Mouse (Mus musculus): ENCODE results near the gene Aen.
A peak's percentile ranks its signal among the peaks of the same experiment; 100 is the strongest.

The Aen gene

GRCm38 (mm10) chr7:78895021-78895652 is 517 bp upstream of the Aen start:
- DNase-seq, result no peak

GRCm38 (mm10) chr7:78897567-78897966 is 1.9 kb downstream of the Aen start:
- no peak for DNase-seq

GRCm38 (mm10) chr7:78903174-78903870 is 7.7 kb downstream of the Aen start:
- no peak for DNase-seq

- no peak for DNase-seq
Observed at GRCm38 (mm10) chr7:78904175-78904574, 8.5 kb downstream of the Aen start.

GRCm38 (mm10) chr7:78909026-78909425 is 13.4 kb downstream of the Aen start:
- no peak for DNase-seq

GRCm38 (mm10) chr7:78910336-78911098 is 14.9 kb downstream of the Aen start:
- peak; percentile 38 to 48 for DNase-seq

GRCm38 (mm10) chr7:78911209-78911608 is 15.6 kb downstream of the Aen start:
- no peak for DNase-seq

GRCm38 (mm10) chr7:78912253-78912973 is 16.8 kb downstream of the Aen start:
- DNase-seq, result peak; percentile 68 to 70

GRCm38 (mm10) chr7:78912974-78913474 is 17.4 kb downstream of the Aen start, which contains the start of gene Isg20:
TSS of gene Isg20 (plus strand) at chr7:78913424.
- DNase-seq, result peak; percentile 30 to 34

- peak; percentile 67 to 68 for DNase-seq
Observed at GRCm38 (mm10) chr7:78913649-78914544, 18.2 kb downstream of the Aen start.

- no peak for DNase-seq
Observed at GRCm38 (mm10) chr7:78914545-78914845, 18.8 kb downstream of the Aen start.

- no peak for DNase-seq
Observed at GRCm38 (mm10) chr7:78914896-78915510, 19.3 kb downstream of the Aen start.

- no peak for DNase-seq
Observed at GRCm38 (mm10) chr7:78918686-78919085, 23.0 kb downstream of the Aen start.

- no peak for DNase-seq
Observed at GRCm38 (mm10) chr7:78922506-78922905, 26.9 kb downstream of the Aen start.

GRCm38 (mm10) chr7:78924300-78924699 is 28.6 kb downstream of the Aen start:
- DNase-seq, result peak; percentile 68 to 70

- no peak for DNase-seq
Observed at GRCm38 (mm10) chr7:78924796-78925195, 29.1 kb downstream of the Aen start.

- no peak for DNase-seq
Observed at GRCm38 (mm10) chr7:78925680-78926079, 30.0 kb downstream of the Aen start.

GRCm38 (mm10) chr7:78926156-78926555 is 30.5 kb downstream of the Aen start:
- DNase-seq, result no peak

GRCm38 (mm10) chr7:78927266-78927665 is 31.6 kb downstream of the Aen start:
- no peak for DNase-seq

GRCm38 (mm10) chr7:78938957-78939602 is 43.4 kb downstream of the Aen start:
- DNase-seq, result no peak

- DNase-seq, result no peak
Observed at GRCm38 (mm10) chr7:78940971-78941370, 45.3 kb downstream of the Aen start.

All from B cell, adult 2 months (primary cell).